Mouse (Mus musculus) mouse embryonic stem cell (cell line): ENCODE data around the gene Wnt10b.

ENCODE experiments used
- in situ Hi-C, 2 experiments: fragments of 300-500 bp; cut with MboI; formaldehyde crosslinking; loops; 1 replicate in 1 of 2; 3 replicates in 1 of 2; pipeline ENCODE4 v1.14.3; 2019 to 2020; ENCODE audit warnings: low sequenced_read_pairs in 2 of 2, low pct_unique_long_range_greater_than_20kb in 1 of 2, mixed read lengths in 1 of 2; ENCODE audit not compliant: unreplicated experiment in 1 of 2

The Wnt10b gene

GRCm38 (mm10) chr15:98722191-98722590 is 55.8 kb downstream of the Wnt10b start:
- in situ Hi-C loops = no loop called here
